Mouse (Mus musculus) layer of hippocampus, adult 9-10 months (tissue): Measurements from ENCODE around the gene Olfr1324.
"Not testable (repeated sequence)": the region's sequence is repeated elsewhere in the genome, so short reads cannot be mapped to it uniquely, and the experiment has no call there.

Source experiments
- DNase-seq: peaks from one replicate; pipeline ENCODE4 v3.0.0; 2022; ENCODE audit warnings: low spot score

The Olfr1324 gene

DNA sequence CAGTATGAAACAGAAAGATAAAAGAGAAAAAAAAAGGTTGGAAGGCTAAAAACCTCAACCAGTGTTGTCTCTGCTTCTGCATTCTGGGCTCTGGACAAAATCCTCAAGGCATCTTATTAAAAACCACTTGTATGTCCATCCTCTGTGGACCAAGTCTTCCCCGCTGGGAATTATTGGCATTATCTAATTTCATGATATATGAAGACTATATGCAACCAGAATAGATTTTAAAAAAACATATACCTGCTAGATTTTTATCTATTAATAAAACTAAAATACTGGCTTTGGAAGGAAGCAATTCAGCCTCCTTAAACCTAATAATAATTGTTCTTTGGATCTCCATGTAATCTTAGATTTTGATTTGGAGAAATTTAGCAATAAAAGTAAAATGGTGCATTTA lies at the start of gene Olfr1324:
Gene Olfr1324, minus strand, starts transcription at position 101 of the 400 bp plus-strand sequence.
- DNase-seq, result no peak

GRCm38 (mm10) chrX:50470341-50470740 lies 42.0 kb upstream of the Olfr1324 start:
- DNase-seq, result not testable (repeated sequence)

GRCm38 (mm10) chrX:50456136-50456535 lies 27.8 kb upstream of the Olfr1324 start:
- DNase-seq, result no peak

GRCm38 (mm10) chrX:50443352-50443751 lies 15.1 kb upstream of the Olfr1324 start:
- no peak for DNase-seq

- DNase-seq, result no peak
Observed at GRCm38 (mm10) chrX:50442696-50443095, 14.4 kb upstream of the Olfr1324 start.

- no peak for DNase-seq
Observed at GRCm38 (mm10) chrX:50432499-50432898, 4.2 kb upstream of the Olfr1324 start.

GRCm38 (mm10) chrX:50427712-50428328 lies 478 bp downstream of the Olfr1324 start:
- DNase-seq, result no peak

GRCm38 (mm10) chrX:50425899-50426436 lies 2.3 kb downstream of the Olfr1324 start:
- no peak for DNase-seq

- DNase-seq, result not testable (repeated sequence)
Observed at GRCm38 (mm10) chrX:50410361-50410760, 17.9 kb downstream of the Olfr1324 start.

DNA sequence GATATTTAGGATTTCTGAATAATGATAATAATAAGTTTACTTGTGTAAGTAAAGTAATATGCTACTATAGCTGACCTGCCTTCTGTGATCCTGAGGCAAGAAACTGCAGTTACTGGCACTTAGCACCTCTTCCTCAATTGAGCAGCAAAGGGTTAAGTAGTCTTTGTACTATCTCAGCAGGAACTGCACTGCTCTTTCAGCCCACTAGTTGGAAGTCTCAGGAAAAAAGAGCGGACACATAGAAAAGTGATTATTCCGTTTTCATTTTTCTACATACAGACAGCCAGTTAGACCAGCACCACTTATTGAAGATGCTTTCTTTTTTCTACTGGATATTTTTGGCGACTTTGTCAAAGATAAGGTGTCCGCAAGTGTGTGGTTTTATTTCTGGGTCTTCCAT lies 37.7 kb downstream of the Olfr1324 start:
- not testable (repeated sequence) for DNase-seq

DNA sequence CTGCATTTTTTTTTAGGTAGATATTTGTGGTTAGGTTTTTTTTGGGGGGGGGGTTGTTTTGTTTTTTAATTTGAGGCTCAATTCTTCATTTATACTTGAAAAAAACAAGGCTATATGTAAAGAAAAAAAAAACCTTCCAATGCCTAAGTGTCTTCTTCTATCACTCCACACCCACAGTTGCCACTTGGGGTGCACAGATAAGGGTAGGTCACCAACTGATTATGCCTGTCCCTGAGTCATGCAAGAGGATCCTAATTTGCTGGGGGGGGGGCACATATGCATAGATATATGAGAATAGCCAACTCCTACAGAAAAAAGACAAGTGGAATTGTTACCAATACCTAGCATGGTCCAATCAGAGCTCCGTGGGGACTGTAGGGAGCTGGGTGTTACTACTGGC lies 53.3 kb downstream of the Olfr1324 start:
- DNase-seq, result no peak
